Mouse (Mus musculus) adrenal gland, postnatal 36 days (tissue): ENCODE measurements around the gene Plekhg1. TPM values are rescaled to one million over a fixed set of nuclear protein-coding genes. Genes with fewer than 3 reads are reported as not detected.

Experiments used
- DNase-seq, 2 experiments: peaks; one replicate each; pipeline ENCODE4 v3.0.0; 2021; ENCODE audit warnings: mixed read lengths in 1 of 2
- long read RNA-seq, 2 experiments: library from polyadenylated mRNA; stranded (forward); transcript quantifications; one replicate each; pipeline ENCODE4 v2.0.0; 2021; ENCODE audit warnings: borderline sequencing depth in 2 of 2
- total RNA-seq, 2 experiments: library from RNA; stranded (reverse); gene quantifications; 2 replicates each; pipeline ENCODE4 v1.2.3; 2021

Plekhg1 gene
- total RNA-seq, result 1 to 10 TPM; 5.5 to 7.7 TPM
- long read RNA-seq, experiment 1, result 0 reads
- long read RNA-seq, experiment 2, partial matches to known transcripts, result 0 of 1 reads
- long read RNA-seq, experiment 2, other reads (novel, unspliced or antisense), result 1 of 1 reads

DNA sequence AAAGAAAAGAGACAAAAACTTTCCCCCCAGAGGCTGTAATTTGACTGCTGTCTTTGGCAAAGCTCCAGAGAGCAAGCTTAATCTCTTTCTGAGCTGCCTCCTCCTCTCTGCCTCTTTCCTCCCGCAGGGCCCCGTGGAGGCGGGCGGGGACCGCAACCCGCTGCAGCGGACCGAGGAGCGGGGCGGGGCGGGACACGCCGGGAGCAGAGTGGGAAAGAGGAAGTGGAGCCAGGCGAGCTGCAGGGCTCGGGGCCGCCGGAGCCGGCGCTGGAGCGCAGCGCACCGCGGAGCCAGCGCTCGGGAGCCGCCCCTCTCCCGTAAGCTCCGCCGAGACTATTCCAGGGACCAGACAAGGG is at the start of gene Plekhg1:
TSS of gene Plekhg1 (plus strand) at position 217 of the 356 bp plus-strand sequence.
- peak; percentile 82 to 89 for DNase-seq

DNA sequence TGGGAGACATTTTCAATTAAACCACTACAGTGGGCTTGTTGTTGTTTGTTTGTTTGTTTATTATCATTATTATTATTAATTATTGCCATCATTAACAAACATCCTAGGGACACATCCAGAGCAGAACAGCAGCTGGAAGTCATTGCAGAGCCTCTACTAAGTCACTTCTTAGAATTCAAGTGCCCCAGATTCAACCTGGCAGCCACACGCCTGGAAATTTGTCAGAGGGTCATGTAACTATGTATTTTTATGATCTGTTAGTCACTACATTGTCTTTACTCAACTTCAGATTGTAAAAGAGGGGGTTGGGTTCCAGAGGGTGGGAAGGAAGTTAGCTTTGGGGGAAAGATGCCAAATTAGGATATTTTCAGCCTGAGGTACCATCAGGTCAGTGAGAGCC is 47.4 kb upstream of the Plekhg1 start:
- DNase-seq, result no peak

DNA sequence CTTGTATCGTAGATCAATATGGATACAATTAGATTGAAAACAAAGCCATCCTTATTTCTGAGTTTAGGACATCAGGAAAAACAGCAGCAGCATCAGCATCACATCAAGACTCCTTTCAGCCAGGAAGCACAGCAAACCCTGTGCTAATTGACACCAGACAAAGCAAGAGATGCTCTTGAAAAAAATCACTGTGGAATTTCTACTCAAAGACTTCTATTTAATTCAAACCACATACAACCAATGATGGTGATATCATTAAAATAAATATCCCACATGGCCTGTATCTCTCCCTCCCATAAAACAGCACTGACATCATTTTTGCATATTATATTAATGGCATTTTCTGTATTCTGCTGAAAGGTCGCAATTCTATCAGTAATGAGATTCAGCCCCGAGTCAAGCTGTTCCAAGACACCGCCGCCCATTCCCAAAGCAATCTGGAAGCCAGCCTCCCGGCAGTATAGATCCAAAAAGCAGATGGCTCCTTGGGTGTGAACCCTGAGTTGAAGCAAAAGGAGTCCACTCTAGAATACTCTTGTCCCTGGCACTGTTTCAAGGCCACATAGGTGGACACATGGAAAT is 46.4 kb upstream of the Plekhg1 start:
- DNase-seq, result no peak

DNA sequence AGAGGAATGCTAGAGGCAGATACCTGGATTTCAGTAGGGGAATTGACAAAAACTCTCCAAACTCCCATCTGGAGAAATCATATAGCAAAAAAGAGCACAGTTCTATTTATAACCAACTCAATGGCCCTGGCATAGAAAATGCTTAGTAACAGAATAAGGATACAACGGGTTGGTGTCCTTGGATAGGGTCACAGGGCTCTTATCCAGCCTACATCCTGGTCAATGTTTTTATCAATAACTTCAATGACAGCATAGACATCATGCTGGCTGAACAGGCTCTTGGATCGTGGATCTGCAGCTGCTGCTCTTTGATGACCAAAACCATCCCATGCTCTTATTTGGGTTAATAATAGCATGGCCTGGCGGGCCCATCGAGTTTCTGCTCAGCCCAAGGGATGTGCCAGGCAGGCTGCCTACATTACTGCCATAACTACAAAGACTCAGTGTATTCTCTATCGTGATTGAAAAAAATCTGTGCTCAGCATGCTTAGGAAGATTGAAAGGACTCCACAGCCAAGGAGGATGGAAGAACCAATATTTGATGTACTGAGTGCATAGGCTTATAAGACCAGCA is 44.7 kb upstream of the Plekhg1 start:
- DNase-seq, result no peak

DNA sequence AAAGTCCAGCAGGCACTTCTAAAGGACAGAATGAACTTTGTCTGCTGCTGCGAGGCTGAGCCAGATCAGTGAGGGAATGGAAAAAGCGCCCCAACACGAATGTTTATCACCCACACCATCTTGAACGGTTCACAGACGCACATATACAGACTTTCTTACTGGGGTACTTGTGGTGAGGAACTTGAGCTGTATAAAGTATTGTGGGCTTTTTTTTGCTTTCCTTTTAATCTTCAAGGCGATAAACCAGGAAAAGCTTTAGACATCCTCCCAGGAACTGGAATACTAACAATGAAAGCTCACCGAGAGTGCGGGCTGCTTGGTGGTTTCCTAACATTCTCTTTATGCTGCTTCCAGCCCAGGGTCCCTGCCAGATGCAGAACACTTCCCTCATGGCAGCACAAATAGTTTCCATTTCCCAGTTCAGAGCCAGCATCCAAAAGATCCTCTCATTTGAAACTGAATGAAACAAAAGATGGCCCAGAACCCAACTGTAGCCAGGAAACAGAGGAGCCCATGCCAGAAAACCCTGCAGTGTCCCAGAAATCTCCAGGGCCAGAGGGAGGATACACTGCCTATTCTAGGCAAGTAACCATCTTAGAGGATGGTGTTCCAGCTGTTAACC is 43.3 kb upstream of the Plekhg1 start:
- peak in 1 of 2 experiments; percentile 24 for DNase-seq

DNA sequence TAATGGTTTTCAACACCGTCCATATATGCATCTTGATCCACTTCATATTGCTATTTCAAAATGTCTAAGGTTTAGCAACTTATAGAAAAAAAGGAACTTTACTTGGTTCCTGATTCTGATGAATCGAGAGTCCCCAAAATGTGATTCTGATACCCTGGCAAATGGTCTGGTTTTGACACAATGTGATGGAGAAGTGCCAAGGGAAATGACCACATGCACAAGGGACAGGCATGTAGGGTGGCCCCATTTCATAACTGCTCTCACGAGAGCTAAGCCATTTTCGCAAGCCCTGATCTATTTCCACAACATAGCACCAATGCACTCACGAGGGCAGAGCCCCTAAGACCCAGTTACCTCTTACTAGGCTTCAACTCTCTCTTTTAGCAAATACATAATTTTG is 42.7 kb upstream of the Plekhg1 start:
- DNase-seq, result no peak

DNA sequence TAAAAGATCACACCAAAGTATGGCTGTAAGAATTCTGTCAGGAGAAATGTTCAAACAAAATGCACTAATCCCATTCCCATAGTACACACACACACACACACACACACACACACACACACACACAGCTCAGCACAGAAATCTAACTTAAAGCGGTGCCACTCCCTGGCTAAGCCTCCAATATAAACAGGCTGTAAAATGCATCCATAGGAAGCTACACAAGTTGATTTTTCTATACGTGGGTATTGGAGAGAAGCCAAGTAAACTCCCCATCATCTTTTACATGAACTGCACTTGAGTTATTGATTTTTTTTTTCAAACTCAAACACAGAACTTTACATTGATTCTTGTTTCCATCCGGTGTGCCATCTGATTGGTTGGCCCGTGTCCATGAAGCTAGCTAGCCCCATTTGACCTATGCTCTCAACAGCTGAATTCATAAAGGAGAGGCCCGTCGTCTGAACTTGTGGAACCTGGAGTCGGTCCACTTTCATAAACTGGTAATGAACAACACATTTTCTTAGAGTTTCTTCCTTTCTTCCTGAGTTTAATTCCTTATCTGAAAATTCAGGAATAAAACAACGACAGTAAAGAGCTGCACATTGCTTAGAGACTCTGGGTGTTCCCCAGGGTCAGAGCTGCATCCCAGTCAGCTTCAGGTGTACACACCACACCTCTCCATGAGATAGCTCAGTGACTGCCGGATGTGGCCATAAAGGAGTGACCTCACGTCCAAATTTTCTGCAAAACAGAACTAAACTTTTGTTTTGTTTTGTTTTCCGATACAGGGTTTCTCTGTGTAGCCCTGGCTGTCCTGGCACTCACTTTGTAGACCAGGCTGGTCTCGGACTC is 39.7 kb upstream of the Plekhg1 start:
- DNase-seq, result no peak

DNA sequence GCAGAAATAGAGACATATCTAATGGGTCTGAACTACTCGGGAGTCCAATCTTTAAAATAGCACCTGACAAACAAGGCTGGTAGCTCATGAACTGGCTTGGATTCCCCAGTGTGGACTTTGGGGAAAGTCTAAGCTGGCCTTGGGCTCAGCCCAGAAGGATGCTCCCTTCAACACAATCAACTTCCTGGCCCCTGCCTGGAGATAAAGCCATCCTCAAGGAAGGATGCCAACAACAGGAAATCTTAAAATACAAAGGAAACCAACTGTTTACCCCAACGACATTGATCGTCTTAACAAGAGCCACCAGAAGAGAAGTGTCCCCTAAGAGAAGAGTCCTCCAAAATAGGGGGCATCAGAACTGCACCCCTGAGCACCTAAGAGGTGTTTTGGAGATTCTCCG is 38.3 kb upstream of the Plekhg1 start:
- DNase-seq, result no peak

DNA sequence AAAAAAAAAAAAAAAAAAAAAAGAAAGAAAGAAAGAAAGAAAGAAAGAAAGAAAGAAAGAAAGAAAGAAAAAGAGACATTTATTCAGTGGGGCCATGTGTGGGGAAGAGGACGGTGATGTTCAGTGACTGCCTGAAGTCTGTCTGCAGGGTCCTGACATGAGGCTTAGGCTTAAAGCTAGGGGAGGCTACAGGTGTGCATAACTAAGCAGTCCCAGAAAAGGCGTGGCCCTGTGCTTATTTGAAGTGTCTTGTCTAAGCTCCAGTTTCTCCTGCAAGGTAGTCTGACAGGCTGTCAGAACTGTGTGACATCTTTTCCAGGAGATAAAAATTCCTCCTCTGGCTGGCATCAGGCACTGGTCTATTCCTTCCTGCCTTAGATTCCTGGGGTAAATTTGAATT is 37.6 kb upstream of the Plekhg1 start:
- DNase-seq, result no peak

DNA sequence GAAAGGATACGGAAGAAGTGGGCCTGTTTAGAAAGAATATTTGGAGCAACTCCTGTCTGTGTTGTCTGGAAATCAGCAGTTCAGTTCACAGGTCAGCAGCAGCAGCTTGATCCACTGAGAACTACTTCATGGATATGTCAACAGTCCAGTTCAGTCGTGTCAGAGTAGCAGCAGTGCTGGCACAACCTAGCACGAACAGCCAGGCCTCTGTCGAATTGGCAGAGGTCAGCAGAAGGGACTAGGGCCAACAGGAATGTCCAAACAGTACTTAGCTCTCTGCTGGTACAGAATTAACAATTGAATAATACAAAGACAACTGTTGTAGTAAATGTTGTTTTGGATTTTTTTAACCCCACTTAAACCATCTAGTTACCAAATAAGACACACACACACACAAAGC is 33.9 kb upstream of the Plekhg1 start:
- no peak for DNase-seq

DNA sequence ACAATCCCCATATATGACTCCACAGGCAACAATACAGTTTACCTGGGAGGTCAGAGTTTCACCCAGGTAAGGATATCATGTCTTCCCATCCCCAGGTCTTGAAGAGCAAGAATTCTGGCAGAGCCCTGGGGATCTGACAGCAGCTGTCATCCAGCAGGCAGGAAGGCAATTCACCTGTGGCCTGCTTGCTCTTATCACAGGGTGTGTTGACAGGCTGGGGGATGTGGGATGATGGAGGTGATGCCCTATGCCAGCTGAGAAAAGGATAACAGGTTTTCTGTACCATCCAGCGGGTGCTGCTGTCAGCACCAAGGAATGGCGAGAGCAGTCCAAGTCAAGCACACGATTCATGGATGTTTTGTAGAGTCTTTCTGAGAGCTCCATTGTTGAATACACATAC is 30.1 kb upstream of the Plekhg1 start:
- DNase-seq, result no peak

DNA sequence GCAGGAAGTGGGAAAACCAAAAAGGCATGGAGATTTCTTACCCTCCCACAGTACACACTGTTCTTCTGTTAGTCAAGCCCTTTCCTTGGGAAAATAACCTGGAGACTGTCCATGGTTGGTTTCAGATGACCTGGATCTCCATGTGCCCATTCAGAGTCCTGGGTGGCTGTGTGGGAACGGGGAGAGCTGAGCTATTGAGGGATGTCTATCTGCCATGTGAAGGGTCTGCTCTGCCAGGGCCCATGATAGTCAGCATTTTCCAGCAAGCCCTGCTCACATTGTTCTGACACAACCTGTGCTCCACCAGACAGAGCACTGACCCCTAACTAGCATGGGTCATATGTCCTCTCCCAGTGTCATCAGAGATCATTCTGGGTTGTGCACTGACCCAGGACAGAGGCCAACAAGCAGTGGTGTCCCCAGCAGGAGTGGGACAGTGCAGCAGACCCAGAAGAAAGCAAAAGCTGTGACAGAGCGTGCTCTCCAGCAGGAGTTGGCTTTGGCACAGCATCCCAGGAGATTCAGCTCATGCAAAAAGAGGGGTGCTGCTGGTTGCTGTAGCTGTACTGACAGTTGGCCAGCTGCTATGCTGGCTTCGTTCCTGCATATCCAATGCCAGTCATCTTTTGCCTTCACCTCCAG is 24.7 kb upstream of the Plekhg1 start:
- no peak for DNase-seq

DNA sequence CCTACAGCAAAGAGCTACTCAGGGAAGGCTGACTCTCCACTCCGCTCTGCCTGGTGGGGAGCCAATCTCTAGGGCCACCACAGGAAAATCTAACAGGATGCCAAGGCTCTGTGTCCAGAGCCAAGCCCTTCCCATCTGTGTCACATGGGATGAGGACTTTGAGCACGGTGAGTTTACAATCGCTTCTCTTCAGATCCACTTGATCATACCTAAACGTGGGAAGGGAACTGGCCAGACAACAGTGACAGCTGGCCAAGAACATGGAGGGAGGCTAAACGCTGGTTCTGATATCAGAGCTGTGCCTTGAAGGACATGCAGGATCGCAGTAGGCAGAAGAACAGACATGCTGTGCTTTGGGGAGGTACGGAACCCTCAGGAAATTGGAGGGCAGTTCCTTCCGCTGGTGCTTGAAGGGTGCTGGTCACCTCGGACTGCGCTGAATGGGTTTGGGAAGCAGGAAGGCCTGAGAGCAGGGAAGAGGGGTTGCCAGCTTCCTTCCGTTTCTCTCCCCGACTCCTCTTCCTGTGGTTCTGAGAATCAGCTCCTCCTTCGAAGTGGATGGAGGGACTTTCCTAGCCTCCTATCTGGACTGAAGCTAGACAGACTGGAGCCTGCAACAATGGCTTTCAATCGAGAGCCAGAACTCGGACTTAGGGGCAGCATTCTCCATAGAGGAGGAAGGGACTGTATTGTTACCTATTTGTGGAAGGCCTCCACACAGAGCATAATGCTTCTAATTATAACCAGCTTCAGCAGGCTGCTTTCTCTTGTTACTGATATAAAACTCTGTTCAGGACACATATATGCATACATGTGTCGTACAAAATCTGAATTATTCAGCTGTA is 21.9 kb upstream of the Plekhg1 start:
- peak; percentile 27 to 48 for DNase-seq

DNA sequence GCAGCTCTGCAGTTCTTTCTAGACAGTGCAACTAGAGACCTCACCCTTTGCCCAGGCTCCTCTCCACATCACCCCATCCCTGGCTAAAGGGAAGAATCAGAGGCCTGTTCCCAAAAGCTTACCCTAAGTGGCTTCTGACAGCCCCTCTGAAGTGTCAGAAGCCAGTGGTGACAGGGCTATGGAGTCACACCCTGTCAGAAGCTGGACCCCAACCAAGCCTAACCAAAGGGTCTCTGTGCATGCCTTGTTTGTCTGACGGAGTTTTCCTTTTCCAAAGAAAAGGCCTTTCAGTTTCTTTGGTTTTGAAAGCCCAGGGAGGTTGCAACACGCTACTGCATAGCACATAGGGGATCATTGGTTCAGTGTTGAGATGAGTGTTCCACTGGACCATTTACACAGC is 19.9 kb upstream of the Plekhg1 start:
- no peak for DNase-seq

DNA sequence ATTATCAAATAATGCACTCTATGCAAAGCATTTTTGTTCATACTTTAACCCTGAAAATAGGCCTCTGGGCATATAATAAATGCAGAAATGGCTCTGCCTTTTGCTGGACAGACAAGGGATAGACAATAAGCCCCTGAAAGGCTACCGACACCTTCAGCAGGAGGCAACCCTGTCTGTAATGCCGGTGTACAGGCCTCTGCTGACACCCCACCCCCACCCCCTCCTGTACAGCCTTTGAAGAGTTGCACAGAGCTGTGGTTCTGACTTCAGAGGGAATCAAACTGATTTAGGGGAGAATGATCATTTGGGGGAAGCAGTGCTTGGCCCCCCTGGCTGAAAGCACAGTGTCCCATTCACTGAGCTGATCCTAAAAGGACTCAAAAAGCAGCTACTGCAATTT is 17.8 kb upstream of the Plekhg1 start:
- DNase-seq, result no peak

DNA sequence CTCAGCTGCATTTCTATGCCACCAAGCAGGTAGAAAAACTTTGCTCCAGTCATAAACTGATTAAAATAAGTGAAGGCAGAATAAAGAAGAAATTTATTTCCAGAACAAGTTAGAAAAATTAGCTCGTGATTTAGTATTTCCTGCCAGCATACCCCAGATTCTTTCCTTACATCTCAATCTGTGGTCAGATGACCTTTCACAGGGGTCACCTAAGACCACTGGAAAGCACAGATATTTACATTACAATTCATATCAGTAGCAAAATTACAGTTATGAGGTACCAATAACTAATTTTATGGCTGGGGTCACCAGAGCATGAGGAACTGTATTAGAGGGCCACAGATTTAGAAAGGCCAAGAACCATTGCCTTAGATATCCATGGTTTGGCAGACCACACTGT is 15.5 kb upstream of the Plekhg1 start:
- no peak for DNase-seq

DNA sequence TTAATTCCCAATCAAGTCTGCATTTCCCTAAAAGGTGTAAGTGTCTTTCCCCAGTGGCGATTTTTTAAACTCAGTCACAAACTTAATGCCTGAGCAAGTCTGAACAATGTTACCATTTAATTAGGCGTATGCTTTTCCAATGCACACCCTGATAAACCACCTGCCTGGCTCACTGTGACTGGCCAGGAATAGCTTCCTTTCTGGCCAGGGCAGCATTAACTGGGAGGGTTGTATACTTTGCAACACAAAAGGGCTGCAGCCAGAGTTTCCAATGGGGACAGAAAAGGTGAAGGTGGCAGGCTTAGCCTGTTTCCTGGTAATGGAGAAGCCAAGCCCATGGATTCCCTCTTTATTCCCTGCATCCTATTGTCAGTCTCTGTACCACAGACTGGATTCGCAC is 10.5 kb upstream of the Plekhg1 start:
- no peak for DNase-seq

DNA sequence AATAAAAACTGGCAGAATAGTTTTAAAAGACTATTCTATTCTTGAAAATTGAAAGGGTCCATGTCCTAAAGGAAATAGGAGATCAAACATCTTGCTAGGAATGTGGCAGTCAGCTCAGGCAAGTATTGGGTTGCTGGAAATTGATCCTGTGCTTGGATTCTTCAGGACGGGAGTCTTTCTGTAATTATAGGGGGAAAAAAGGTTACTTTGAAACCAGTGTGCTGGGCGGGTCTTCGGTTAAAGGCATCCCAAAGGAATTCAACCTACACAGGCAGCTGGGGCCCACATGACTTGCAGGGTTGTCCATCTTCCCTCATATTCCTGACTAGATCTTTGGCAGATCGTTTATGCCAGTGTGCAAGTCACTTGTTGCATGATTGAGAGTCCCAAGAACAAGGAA is 9.8 kb upstream of the Plekhg1 start:
- no peak for DNase-seq

DNA sequence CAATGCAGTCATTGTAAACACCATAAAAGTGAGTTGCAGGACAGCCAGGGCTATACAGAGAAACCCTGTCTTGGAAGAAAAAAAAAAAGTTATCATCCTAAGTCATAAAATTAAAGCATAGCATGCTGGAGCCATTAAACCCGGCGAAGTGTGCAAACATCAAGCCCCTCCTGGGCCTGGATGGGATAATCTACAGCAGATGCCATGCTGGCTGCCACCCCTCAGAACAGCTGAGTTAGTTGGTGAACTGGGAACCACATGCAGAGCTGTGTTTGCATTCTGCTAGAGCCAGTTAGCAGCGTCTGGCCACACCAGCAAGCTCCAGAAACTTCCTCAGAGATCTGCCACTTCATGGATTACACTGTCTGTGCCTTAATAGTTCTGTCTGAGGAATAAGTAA is 3.1 kb upstream of the Plekhg1 start:
- DNase-seq, result no peak

DNA sequence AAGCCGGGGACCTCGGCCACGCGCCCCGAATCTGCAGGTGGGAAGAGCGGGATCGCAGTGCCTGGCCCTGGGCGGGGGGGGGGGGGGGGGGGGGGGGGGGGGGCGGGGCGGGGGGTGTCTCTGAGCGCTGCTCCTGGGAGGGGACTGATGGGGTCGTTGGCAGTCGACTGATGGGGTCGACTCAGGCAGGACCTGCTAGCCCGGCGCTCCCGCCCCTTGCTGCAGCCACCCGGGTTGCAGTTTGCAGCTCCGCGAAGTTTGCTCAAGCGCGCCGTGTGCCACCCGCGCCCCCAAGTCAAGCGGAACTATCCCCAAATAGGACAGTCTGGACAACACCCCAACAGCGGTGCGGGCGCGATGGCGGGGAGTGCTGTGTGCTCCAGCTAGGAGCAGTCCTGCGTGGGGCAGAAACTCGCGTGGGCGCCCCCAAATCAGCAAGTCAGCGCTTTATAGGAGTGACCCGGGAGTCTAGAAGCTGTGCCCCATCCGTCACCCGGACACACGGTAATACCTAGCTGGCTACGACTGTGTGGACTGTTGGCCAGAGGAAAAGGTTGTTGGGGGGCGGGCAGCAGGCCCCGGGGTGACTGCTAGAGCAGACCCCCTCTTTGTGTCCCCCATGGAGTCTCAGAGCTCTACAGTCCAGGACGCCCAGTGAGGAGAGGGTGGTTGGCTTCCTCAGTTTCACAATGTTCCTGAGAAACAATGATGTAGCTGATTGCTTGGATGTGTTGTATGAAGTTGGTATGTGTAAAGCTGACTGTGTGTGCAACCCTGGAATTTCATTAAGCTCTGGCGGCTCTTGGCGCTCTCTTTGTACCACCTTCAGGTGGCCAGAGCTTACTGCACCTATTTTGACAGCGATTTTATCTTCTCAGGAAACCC is 582 bp downstream of the Plekhg1 start:
- DNase-seq, result peak; percentile 36 to 59

DNA sequence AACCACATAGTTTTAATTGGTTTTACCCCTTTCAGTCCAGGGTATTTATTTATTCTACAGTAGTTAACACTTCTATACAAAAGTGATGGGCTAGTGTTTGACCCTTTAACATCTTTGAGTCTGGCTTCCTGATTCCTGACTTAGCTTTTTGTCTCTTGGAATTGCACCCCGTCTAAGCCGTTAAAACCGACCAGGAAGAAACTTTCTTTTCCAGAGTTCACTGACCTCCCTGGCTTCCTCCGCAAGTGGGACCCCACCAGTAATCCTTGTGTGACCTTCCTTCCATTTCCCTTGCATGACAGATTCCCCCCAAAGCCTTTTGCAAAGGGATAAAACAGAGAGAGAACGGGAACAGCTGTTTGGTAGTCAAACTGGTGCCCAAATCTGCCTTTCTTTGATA is 1.6 kb downstream of the Plekhg1 start:
- no peak for DNase-seq
